Mouse (Mus musculus) intestine, embryonic 15.5 days (tissue): Measurements from ENCODE around the gene Aip. TPM values are rescaled to one million over a fixed set of nuclear protein-coding genes. Genes with fewer than 3 reads are reported as not detected.

Experiments used
- polyA plus RNA-seq: library from polyadenylated mRNA; unstranded; fragments of >200 nt; fragmentation: Nextera tagmentation; extraction: Ambion mirVana; gene quantifications from 2 replicates; pipeline ENCODE4 v1.2.1, GENCODE M21; 2015

The Aip gene
- polyA plus RNA-seq, 1 experiment from 2014 or later: 75.0 TPM

Other genes with a start within 250 kb of the Aip start
- gene Tcirg1, start 218.7 kb downstream of the Aip start, polyA plus RNA-seq: 50.9 and 56.3 TPM in 2 replicates
- 342 and 413 TPM in 2 replicates for gene Ndufs8, start 213.1 kb downstream of the Aip start, polyA plus RNA-seq
- gene Aldh3b1, start 196.1 kb downstream of the Aip start, polyA plus RNA-seq: 2.3 and 2.4 TPM in 2 replicates
- gene Unc93b1, start 190.7 kb downstream of the Aip start, polyA plus RNA-seq: 20.2 and 21.8 TPM in 2 replicates
- not detected in 2 replicates for gene Aldh3b3, start 167.2 kb downstream of the Aip start, polyA plus RNA-seq
- gene Aldh3b2, start 153.5 kb downstream of the Aip start, polyA plus RNA-seq: 0.78 and 0.84 TPM in 2 replicates
- 12.8 and 14.2 TPM in 2 replicates for gene Acy3, start 139.3 kb downstream of the Aip start, polyA plus RNA-seq
- gene Tbx10, start 133.1 kb downstream of the Aip start, polyA plus RNA-seq: 0.35 and 0.38 TPM in 2 replicates
- gene Nudt8, start 125.3 kb downstream of the Aip start, polyA plus RNA-seq: 33.8 and 35.9 TPM in 2 replicates
- gene Gm49405, start 125.2 kb downstream of the Aip start, polyA plus RNA-seq: 2.1 and 2.6 TPM in 2 replicates
- gene Doc2g, start 122.5 kb downstream of the Aip start, polyA plus RNA-seq: 2.8 and 3.8 TPM in 2 replicates
- gene Ndufv1, start 113.1 kb downstream of the Aip start, polyA plus RNA-seq: 241 and 274 TPM in 2 replicates
- 973 and 1,014 TPM in 2 replicates for gene Gstp1, start 87.9 kb downstream of the Aip start, polyA plus RNA-seq
- 24.3 and 35.8 TPM in 2 replicates for gene Gstp2, start 79.8 kb downstream of the Aip start, polyA plus RNA-seq
- gene Gstp3, start 66.3 kb downstream of the Aip start, polyA plus RNA-seq: 6.9 and 9.2 TPM in 2 replicates
- 1.7 and 2.8 TPM in 2 replicates for gene Cabp2, start 44.3 kb downstream of the Aip start, polyA plus RNA-seq
- gene Cdk2ap2, start 28.7 kb downstream of the Aip start, polyA plus RNA-seq: 127 and 147 TPM in 2 replicates
- gene Pitpnm1, start 25.9 kb downstream of the Aip start, polyA plus RNA-seq: 13.8 and 20.9 TPM in 2 replicates
- not detected in 2 replicates for gene Gpr152, start 13.9 kb upstream of the Aip start, polyA plus RNA-seq
- gene Cabp4, start 18.2 kb upstream of the Aip start, polyA plus RNA-seq: 0.09 and 0.19 TPM in 2 replicates
- 207 and 214 TPM in 2 replicates for gene Coro1b, start 22.8 kb upstream of the Aip start, polyA plus RNA-seq
- 3.9 and 5.4 TPM in 2 replicates for gene Ptprcap, start 27.7 kb upstream of the Aip start, polyA plus RNA-seq
- 40.7 and 41.9 TPM in 2 replicates for gene Rps6kb2, start 37.5 kb upstream of the Aip start, polyA plus RNA-seq
- gene Carns1, start 49.6 kb upstream of the Aip start, polyA plus RNA-seq: 1.7 and 2.0 TPM in 2 replicates
- 3.5 TPM in 2 replicates for gene Tbc1d10c, start 65.4 kb upstream of the Aip start, polyA plus RNA-seq
- 757 and 779 TPM in 2 replicates for gene Ppp1ca, start 66.2 kb upstream of the Aip start, polyA plus RNA-seq
- 29.3 and 30.5 TPM in 2 replicates for gene Rad9a, start 75.8 kb upstream of the Aip start, polyA plus RNA-seq
- gene Clcf1, start 88.4 kb upstream of the Aip start, polyA plus RNA-seq: 5.7 and 5.9 TPM in 2 replicates
- not detected in 2 replicates for gene AC109138.7, start 88.5 kb upstream of the Aip start, polyA plus RNA-seq
- 35.0 and 40.8 TPM in 2 replicates for gene Pold4, start 106.0 kb upstream of the Aip start, polyA plus RNA-seq
- 22.2 and 24.8 TPM in 2 replicates for gene Ssh3, start 143.3 kb upstream of the Aip start, polyA plus RNA-seq
- gene Ankrd13d, start 157.3 kb upstream of the Aip start, polyA plus RNA-seq: 5.3 and 5.7 TPM in 2 replicates
- gene Grk2, start 180.4 kb upstream of the Aip start, polyA plus RNA-seq: 18.2 and 18.3 TPM in 2 replicates